Mouse (Mus musculus) left cerebral cortex, postnatal 36 days (tissue): ENCODE data around the gene Gm20773. TPM values are rescaled to one million over a fixed set of nuclear protein-coding genes. Genes with fewer than 3 reads are reported as not detected.
"Not testable (repeated sequence)": the region's sequence is repeated elsewhere in the genome, so short reads cannot be mapped to it uniquely, and the experiment has no call there.

Experiments used
- DNase-seq, 2 experiments: peaks; one replicate each; pipeline ENCODE4 v3.0.0; 2021 to 2022; ENCODE audit warnings: low spot score in 2 of 2, mixed read lengths in 1 of 2
- intact Hi-C: fragments of 180-260 bp; cut with DNase I; formaldehyde crosslinking; loops from one replicate; pipeline ENCODE4 v1.15.1; 2025
- total RNA-seq, 2 experiments: library from RNA; stranded (reverse); gene quantifications; 2 replicates each; pipeline ENCODE4 v1.2.3; 2021

Gm20773 gene
- total RNA-seq = not detected

DNA sequence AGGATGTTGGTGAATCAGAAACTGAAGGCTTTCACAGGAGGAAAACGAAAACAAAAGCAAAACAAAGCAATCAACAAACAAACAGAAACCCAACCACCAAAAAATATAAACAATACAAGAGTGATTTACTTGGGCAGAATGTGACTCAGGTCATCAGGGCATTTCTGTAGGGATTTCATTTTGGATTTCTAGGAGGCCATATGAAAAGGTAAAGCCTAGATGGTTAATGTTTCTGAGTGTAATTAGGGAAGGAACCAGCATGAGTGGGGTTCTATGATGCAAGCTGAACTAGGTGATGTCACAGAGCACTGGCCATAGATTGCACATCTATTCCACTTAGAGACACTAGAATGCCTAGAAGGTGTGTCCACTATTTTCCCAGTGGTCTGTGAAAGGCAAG, at the start of gene Gm20773:
Gm20773 (plus strand) TSS at position 301 of the 400 bp plus-strand sequence.
- intact Hi-C loops, DNase-seq: not testable (repeated sequence)

DNA sequence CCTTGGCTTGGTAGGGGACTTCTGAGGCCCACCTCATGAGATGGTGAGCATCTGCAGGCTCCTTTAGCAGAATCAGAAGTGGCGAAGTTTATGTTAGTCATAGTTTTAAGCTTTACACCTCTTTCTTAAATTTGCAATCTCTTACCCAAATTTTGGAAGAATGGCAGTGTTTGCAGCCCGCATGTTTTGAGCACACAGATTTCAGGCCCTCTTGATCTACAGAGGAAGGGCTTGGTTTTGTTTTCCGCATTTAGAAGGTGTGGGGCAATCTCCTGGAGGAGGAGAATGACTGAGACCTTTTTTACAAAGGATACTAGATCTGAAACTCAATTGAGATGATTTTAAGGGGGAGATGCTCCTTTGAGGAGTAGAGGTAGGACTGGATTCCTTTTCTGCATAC, 28.3 kb upstream of the Gm20773 start, which contains the start of gene Gm21866:
Gm21866 (minus strand) TSS at position 101 of the 400 bp plus-strand sequence.
- intact Hi-C loops, DNase-seq: not testable (repeated sequence)

Other genes with a start within 250 kb of the Gm20773 start
- not detected for gene Gm21440, start 241.6 kb upstream of the Gm20773 start, total RNA-seq
- not detected for gene Gm21454, start 241.6 kb upstream of the Gm20773 start, total RNA-seq
- gene Gm21725, start 145.0 kb upstream of the Gm20773 start, total RNA-seq = not detected
- gene Gm21866, start 28.4 kb upstream of the Gm20773 start, total RNA-seq = not detected